Mouse (Mus musculus): ENCODE results near the gene Tmco4. TPM values are rescaled to one million over a fixed set of nuclear protein-coding genes. Genes with fewer than 3 reads are reported as not detected.
"Not testable (repeated sequence)": the region's sequence is repeated elsewhere in the genome, so short reads cannot be mapped to it uniquely, and the experiment has no call there.

Gene Tmco4
- polyA plus RNA-seq, 1 experiment from 2014 or later: 1.1 TPM

DNA sequence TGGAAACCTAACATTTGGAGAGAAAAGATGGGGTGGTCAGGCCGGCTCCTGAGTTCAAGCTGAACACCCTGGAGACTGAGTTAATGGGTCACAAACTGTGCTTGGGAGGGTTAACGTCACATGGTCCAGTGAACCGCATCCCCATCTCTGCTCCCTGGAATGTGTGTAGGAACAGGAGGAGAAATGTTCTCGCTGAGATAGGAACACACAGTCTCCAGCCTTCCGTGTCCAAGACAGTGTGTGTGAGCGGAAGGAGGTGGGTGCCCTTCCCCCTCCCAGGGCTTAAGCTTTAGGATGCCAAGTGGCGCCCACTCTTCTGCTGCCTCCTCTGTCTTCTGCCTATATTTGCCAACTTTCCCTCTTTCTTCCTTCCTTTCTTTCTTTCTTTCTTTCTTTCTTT lies 12.8 kb upstream of the Tmco4 start:
- H3K27me3 ChIP-seq (ENCODE audit: insufficient read depth, poor library complexity, severe bottlenecking): no peaks in the 10 kb centered on the region
- no peak for DNase-seq (ENCODE audit: low spot score)
- no peaks in the 10 kb centered on the region for H3K4me1 ChIP-seq (replicated peaks)
- no peak overlapping the region for H3K4me3 ChIP-seq
- WGBS: 59% methylated on average over 7 of the region's 7 CpGs
- no peaks in the 10 kb centered on the region for H3K36me3 ChIP-seq
- no peak overlapping the region for H3K27ac ChIP-seq
- H3K9me3 ChIP-seq: no peaks in the 10 kb centered on the region

DNA sequence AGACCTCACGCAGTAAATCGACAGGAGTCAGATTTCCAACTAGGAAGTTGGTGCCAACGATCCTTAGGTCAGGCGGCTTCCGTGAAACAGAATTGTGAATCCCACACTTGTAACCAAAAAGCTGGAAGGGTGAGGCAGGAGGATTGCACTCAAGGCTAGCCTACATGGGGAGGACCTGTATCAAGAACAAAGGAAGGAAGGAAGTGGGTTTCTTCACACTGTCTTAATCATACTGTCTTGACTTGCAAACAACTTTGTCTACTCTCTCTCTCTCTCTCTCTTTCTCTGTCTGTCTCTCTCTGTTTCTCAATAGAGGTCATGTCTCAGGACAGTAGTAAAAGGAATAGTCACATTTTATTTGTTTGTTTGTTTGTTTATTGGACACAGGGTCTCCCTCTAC lies 10.0 kb upstream of the Tmco4 start:
- DNase-seq (ENCODE audit: low spot score): no peak
- H3K4me3 ChIP-seq: no peak overlapping the region
- H3K27ac ChIP-seq: no peak overlapping the region
- H3K9me3 ChIP-seq: no peaks in the 10 kb centered on the region
- WGBS: 89% methylated on average over 5 of the region's 5 CpGs
- H3K36me3 ChIP-seq: no peaks in the 10 kb centered on the region
- H3K4me1 ChIP-seq (replicated peaks): no peaks in the 10 kb centered on the region
- no peaks in the 10 kb centered on the region; the same call in 1 of the 2 replicates for H3K27me3 ChIP-seq (ENCODE audit: insufficient read depth, poor library complexity, severe bottlenecking)

DNA sequence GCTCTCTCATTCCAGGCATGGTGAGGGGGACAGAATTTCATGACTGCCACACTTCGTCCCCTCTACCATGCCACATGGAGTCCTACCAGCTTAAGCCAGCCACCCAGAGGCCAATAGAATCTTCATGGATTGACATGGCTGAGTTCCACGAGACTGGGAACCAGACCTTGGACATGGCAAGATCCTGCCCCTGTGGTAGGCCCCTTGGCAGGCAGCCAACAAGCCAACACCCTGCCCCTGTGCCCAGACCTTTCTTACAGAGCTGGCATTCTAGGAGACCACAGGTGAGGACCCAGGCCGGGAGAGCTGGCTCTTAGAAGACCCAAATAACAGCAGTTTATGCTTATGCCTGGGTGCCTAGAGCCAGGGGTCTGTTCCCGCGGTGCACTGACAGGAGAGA lies 6.8 kb upstream of the Tmco4 start:
- 88% methylated on average over 5 of the region's 5 CpGs for WGBS

DNA sequence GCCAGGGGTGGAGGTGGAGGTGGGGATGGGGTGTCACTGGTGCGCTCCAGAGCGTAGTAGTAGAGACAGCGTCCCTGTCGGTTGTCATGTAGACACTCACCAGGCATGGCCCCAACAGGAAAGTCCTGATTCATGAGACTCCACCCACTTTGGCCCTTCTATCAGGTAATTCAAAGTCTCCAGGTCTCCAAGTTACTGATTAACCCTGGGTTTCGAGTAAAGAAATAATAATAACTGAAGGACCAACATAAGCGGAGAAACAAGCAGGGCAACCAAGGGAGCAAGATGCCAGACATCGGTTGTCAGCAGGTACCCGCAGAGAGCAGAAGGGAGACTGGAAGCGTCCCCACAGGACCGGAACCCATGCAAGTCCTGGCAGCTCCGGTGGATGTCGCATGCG lies 5.8 kb upstream of the Tmco4 start, which contains the start of gene Rnf186:
Gene Rnf186, plus strand, starts transcription at position 247 of the 400 bp plus-strand sequence.
- no peaks in the 10 kb centered on the region; the same call in 1 of the 2 replicates for H3K27me3 ChIP-seq (ENCODE audit: insufficient read depth, poor library complexity, severe bottlenecking)

More for the DNA sequence above, 6.8 kb upstream of the Tmco4 start:
- Histone ChIP-seq H3K27me3 (ENCODE audit: insufficient read depth, poor library complexity, severe bottlenecking) (no peaks in the 10 kb centered on the region; the same call in 1 of the 2 replicates), H3K4me3 (no peak overlapping the region), H3K9me3 (no peaks in the 10 kb centered on the region), H3K4me1 (replicated peaks) (peaks cover 5% of the 10 kb centered on the region; the same call in 1 of the 2 replicates), H3K27ac (no peak overlapping the region), H3K36me3 (no peaks in the 10 kb centered on the region)
- no peak for DNase-seq (ENCODE audit: low spot score)

DNA sequence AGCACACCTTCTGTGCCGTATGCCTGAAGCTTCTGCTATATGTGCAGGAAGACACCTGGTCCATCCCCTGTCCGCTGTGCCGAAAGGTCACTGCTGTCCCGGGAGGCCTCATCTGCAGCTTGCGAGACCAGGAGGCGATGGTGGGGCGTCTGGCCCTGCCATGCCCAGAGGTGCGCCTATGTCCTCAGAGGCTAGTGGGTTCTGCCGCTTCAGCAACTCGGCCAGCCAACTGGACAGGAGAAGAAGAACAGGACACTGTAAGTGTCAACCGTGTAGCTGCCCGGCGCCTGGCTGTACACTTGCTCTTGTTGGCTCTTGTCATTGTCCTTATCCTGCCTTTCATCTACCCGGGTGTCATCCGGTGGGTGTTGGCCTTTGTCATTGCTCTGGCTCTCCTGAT lies 5.2 kb upstream of the Tmco4 start:
- H3K27me3 ChIP-seq (ENCODE audit: insufficient read depth, poor library complexity, severe bottlenecking): no peaks in the 10 kb centered on the region; the same call in 1 of the 2 replicates
- DNase-seq (ENCODE audit: low spot score): no peak
- H3K9me3 ChIP-seq: no peaks in the 10 kb centered on the region
- peaks cover 16% of the 10 kb centered on the region for H3K4me1 ChIP-seq (replicated peaks)
- 92% methylated on average over 15 of the region's 15 CpGs for WGBS
- no peak overlapping the region for H3K27ac ChIP-seq
- no peaks in the 10 kb centered on the region for H3K36me3 ChIP-seq
- H3K4me3 ChIP-seq: no peak overlapping the region

More for the DNA sequence above, 5.8 kb upstream of the Tmco4 start, which contains the start of gene Rnf186:
- Histone ChIP-seq H3K9me3 (no peaks in the 10 kb centered on the region), H3K27ac (no peak within 1 kb of the TSS), H3K4me3 (no peak within 1 kb of the TSS), H3K4me1 (replicated peaks) (peaks cover 10% of the 10 kb centered on the region; the same call in 1 of the 2 replicates), H3K36me3 (no peaks in the 10 kb centered on the region)
- 87% methylated on average over 13 of the region's 13 CpGs for WGBS
- DNase-seq (ENCODE audit: low spot score): no peak

DNA sequence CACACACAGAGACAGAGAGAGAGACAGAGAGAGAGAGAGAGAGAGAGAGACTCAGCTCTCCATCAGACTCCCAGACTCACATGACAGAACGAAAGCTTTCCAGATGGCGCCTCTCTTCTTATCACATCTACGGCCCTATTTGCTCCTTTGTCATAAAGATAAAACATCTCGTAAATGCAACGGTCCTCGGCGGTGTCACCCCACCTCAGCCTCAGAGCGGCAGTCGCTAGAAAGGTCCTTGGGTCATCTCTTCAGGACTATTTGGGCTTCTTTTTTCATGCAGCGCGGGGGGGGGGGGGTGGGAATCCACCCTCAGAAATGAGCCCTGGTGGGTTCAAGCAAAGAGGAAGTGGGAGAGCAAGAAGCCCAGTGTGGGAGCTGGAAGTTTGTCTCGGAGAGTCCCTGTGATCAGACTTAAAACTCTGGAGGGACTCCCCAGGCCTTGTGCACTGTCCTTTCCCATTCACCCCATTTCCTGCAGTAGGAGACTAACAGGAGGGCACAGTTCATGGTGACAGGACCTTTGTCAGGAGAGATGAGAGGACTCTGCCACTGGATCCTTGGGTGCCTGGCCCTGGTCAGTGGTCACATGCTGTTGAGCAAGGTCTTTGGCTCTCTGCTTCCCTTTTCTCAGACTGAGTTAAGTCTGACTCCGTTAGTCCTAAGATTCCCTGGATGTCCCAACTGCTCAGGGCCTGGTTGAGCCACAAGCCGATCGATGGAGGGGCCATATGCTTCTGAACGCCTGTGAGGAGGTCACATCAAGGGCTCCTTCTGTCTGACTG lies 3.7 kb upstream of the Tmco4 start:
- H3K4me1 ChIP-seq (replicated peaks): peaks cover 29% of the 10 kb centered on the region
- DNase-seq (ENCODE audit: low spot score): no peak
- H3K4me3 ChIP-seq: no peak overlapping the region
- WGBS: 78% methylated on average over 16 of the region's 16 CpGs
- no peaks in the 10 kb centered on the region for H3K9me3 ChIP-seq
- H3K36me3 ChIP-seq: no peaks in the 10 kb centered on the region
- H3K27me3 ChIP-seq (ENCODE audit: insufficient read depth, poor library complexity, severe bottlenecking): no peaks in the 10 kb centered on the region; the same call in 1 of the 2 replicates
- H3K27ac ChIP-seq: no peak overlapping the region

DNA sequence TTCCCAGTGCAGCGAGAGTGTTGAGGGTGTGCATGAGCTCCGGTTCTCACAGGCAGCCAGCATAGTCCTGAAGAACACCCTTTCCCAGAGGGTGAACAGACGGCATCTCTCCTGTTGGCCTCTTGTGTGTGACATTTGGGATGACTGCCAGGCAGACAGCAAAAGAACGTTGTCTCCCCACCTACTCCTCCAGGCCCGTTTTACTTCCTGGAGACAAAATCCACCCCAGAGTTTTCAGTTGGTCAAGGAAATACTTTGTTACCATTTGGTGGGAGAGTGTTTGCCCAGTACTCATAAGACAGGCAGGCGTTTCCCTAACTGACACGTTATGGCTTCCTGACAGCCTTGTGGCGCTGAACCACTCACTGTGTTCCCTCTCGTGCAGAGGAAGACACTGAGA lies 3.0 kb upstream of the Tmco4 start:
- no peaks in the 10 kb centered on the region for H3K36me3 ChIP-seq
- no peaks in the 10 kb centered on the region for H3K9me3 ChIP-seq
- H3K27me3 ChIP-seq (ENCODE audit: insufficient read depth, poor library complexity, severe bottlenecking): no peaks in the 10 kb centered on the region; the same call in 1 of the 2 replicates
- H3K27ac ChIP-seq: no peak overlapping the region
- H3K4me1 ChIP-seq (replicated peaks): peaks cover 29% of the 10 kb centered on the region
- 81% methylated on average over 9 of the region's 9 CpGs for WGBS
- DNase-seq (ENCODE audit: low spot score): no peak
- no peak overlapping the region for H3K4me3 ChIP-seq

DNA sequence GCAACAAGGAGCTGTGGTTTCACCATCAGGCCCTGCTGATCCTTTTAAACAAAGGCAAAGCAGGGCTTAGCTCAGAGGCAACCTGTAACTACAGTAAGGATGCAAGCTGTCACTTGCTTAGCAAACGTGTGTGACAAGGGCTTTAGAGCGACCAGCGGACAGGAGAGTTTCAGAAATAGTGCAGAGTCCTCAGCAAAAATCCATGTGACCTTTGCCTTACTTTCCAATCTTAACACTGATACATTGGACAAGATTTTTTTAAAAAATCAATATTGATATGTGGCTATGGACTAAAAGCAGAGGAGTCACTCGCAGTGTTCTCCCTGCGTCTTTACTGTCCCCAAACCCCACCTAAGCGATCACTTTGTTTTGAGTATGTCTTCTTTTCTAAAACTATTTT lies 1.3 kb upstream of the Tmco4 start:
- Histone ChIP-seq H3K4me3 (no peak overlapping the region), H3K4me1 (replicated peaks) (peaks cover 29% of the 10 kb centered on the region), H3K9me3 (no peaks in the 10 kb centered on the region), H3K36me3 (no peaks in the 10 kb centered on the region), H3K27me3 (ENCODE audit: insufficient read depth, poor library complexity, severe bottlenecking) (no peaks in the 10 kb centered on the region; the same call in 1 of the 2 replicates), H3K27ac (no peak overlapping the region)
- DNase-seq (ENCODE audit: low spot score): no peak
- 91% methylated on average over 6 of the region's 6 CpGs for WGBS

DNA sequence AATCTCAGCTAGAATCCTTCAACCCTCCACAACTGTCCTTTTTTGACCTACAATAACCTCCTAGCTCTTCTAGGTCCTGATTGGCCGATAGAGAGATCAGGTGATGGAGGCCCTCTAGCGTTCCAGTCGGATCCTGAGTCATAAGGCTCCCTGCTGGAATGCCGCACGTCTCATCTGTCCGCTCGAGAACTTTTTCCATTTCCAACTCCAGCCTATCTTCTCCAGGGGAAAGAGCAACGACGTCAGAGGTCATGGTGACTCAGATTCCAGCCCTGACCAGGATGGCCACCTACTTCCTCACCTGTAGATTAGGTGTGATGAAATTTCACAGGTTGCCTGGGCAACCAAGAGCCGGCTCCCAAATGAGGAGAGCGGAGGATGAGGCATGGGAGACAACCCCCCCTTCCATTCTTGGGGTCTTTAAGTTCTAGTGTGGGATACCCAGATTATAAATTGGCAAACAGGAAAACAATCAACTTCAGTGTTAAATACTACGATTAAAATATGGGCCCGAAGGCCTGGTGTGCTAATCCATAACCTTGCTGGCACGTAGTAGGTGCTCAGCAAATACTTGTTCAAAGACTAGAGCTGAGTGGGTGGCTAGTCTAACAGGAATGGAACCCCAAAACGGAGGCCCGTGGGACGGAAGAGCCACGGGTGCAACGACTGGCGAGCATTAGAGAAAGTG lies 405 bp upstream of the Tmco4 start:
- Histone ChIP-seq H3K27ac (peak overlapping the region; percentile 91), H3K36me3 (no peaks in the 10 kb centered on the region), H3K4me1 (replicated peaks) (peaks cover 29% of the 10 kb centered on the region), H3K4me3 (peak overlapping the region; percentile 72), H3K9me3 (no peaks in the 10 kb centered on the region), H3K27me3 (ENCODE audit: insufficient read depth, poor library complexity, severe bottlenecking) (no peaks in the 10 kb centered on the region; the same call in 1 of the 2 replicates)
- peak; percentile 56 for DNase-seq (ENCODE audit: low spot score)
- WGBS: 19% methylated on average over 20 of the region's 20 CpGs

DNA sequence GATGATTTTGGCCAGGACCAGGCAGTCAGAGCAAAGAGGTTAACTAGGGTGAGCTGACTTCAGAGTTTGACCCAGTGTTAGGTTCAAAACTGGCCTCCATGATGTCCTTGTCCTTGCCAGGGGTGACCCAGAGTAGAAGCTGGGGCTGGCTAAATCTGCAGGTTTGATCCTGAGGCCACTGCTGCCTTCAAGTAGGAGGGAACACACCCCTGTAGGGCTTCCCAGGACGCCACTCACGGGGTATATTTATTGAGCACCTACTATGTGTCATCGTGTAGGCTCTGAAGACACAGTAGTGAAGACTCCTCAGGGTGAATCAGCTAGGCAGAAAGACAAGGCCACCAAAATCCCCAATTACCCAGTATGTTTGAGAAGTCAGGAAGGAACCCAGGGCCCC lies 1.0 kb downstream of the Tmco4 start:
- Histone ChIP-seq H3K27me3 (ENCODE audit: insufficient read depth, poor library complexity, severe bottlenecking) (no peaks in the 10 kb centered on the region), H3K9me3 (no peaks in the 10 kb centered on the region), H3K36me3 (no peaks in the 10 kb centered on the region), H3K4me3 (peak overlapping the region; percentile 72), H3K4me1 (replicated peaks) (peaks cover 28% of the 10 kb centered on the region), H3K27ac (peak overlapping the region; percentile 91; the same call in 1 of the 2 replicates)
- DNase-seq (ENCODE audit: low spot score): no peak
- 59% methylated on average over 3 of the region's 3 CpGs for WGBS

DNA sequence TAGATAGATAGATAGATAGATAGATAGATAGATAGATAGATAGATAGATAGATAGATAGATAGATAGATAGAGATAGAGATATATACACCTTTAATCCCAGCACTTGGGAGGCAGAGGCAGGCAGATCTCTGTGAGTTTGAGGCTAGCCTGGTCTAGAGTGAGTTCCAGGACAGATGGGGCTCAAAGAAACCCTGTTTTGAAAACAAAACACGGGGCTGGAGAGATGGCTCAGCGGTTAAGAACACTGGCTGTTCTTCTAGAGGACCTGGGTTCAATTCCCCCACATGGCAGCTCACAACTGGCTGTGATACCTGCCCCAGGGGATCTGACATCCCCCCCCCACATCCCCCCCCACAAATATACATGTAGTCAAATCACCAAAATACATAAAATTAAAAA lies 1.9 kb downstream of the Tmco4 start:
- not testable (repeated sequence) for H3K9me3 ChIP-seq; H3K27ac ChIP-seq; H3K4me3 ChIP-seq; H3K36me3 ChIP-seq; H3K27me3 ChIP-seq (ENCODE audit: insufficient read depth, poor library complexity, severe bottlenecking); DNase-seq (ENCODE audit: low spot score)
- H3K4me1 ChIP-seq (replicated peaks): peaks cover 25% of the 10 kb centered on the region
- 78% methylated on average over 2 of the region's 2 CpGs for WGBS

DNA sequence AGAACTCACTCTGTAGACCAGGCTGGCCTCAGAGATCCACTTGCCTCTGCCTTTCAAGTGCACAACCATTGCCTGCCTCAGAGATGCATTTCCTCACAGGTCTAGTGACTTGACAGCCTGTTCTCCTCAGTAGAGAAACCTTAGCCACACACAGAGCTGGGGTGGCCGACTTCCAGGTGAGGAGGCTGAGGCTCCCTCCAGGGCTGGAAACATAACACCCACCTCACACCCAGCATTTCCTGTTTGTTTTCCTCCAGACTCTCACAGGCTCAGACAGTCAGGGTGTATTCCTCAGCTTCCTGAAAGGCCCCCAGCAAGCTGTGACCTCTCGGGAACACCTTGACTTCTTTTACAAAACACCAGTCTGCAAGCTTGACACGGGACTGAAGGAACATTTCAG lies 2.5 kb downstream of the Tmco4 start:
- H3K27me3 ChIP-seq (ENCODE audit: insufficient read depth, poor library complexity, severe bottlenecking): no peaks in the 10 kb centered on the region
- H3K36me3 ChIP-seq: no peaks in the 10 kb centered on the region
- H3K4me3 ChIP-seq: no peak overlapping the region
- peaks cover 25% of the 10 kb centered on the region for H3K4me1 ChIP-seq (replicated peaks)
- DNase-seq (ENCODE audit: low spot score): no peak
- no peak overlapping the region for H3K27ac ChIP-seq
- WGBS: 64% methylated on average over 3 of the region's 3 CpGs
- H3K9me3 ChIP-seq: no peaks in the 10 kb centered on the region

DNA sequence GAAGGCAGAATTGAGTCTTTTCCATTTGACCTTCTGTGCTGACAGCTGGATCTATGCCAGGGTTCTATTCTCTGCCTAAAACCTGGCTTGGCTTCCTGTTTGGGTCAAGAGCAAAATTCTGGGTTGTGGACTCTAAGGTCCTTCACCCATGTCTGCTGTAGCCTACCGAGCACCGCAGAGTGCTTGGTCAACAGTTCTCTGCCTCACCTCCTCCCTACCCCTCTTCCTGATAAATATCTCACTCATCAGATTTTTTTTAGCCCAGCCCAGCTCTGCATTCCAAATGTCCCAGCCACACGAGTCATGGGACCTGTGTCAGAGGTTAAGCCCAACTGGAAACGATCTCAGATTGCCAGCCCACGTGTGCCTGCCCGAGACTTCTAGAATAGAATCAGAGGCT lies 3.4 kb downstream of the Tmco4 start:
- Histone ChIP-seq H3K27me3 (ENCODE audit: insufficient read depth, poor library complexity, severe bottlenecking) (no peaks in the 10 kb centered on the region), H3K36me3 (no peaks in the 10 kb centered on the region), H3K27ac (no peak overlapping the region), H3K9me3 (no peaks in the 10 kb centered on the region), H3K4me1 (replicated peaks) (peaks cover 27% of the 10 kb centered on the region), H3K4me3 (no peak overlapping the region)
- WGBS: 73% methylated on average over 6 of the region's 6 CpGs
- DNase-seq (ENCODE audit: low spot score): no peak

Measured in hindbrain, embryonic 10.5 days (tissue).